Mouse (Mus musculus) left cerebral cortex, postnatal 4 days (tissue): ENCODE measurements around the gene Tmcc1. TPM values are rescaled to one million over a fixed set of nuclear protein-coding genes. Genes with fewer than 3 reads are reported as not detected.

Experiments
- DNase-seq: peaks from one replicate; pipeline ENCODE4 v3.0.0-alpha.2; 2022
- intact Hi-C: fragments of 180-260 bp; cut with DNase I; formaldehyde crosslinking; loops from one replicate; pipeline ENCODE4 v1.15.1; 2025
- total RNA-seq, 2 experiments: library from RNA; stranded (reverse); gene quantifications; 2 replicates each; pipeline ENCODE4 v1.2.3; 2021

Gene Tmcc1
- total RNA-seq, 2 experiments from 2014 or later: 67.9 to 73.3 TPM

DNA sequence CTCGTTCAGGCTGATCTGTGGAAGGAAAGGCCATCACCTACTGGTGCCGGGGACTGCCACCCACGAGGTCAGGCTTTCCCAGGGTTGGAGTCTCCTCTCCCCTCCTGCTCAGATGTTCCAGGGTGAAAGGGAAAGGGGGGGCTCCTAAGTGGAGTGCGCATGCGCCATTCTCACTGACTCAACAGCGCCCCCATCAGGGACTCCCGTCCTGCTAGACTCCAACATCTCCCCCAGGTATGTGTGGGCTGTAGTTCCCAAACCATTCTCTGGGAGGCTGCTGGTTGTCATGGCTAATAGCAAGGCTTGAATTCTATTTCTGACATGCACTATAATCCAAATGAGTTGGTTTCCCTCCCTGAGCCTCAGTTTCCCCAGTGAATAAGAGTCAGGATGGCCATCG is 214.7 kb downstream of the Tmcc1 start:
- DNase-seq: no peak

DNA sequence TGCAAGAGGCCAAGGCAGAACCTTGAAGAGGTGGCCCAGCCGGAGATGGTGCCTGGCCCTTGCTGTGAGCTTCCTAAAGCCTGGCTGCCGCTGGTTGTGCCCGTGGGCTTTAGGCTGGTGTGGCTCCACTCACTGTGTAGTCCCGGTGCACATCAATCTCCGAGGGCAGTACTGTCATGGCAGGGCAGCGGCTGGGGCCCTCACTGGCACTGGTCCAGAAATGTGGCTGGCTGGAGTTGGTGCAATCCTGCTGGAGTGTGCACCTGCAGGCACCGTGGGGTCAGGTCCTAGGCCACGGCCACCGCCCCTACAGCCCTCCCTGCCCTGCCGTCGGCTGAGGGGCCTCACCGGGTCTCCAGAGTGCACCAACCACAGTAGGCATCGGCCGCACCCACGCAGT is 215.5 kb downstream of the Tmcc1 start:
- no peak for DNase-seq
- intact Hi-C loops: no loop called here

More for the DNA sequence above, 214.7 kb downstream of the Tmcc1 start:
- intact Hi-C loops: no loop called here

DNA sequence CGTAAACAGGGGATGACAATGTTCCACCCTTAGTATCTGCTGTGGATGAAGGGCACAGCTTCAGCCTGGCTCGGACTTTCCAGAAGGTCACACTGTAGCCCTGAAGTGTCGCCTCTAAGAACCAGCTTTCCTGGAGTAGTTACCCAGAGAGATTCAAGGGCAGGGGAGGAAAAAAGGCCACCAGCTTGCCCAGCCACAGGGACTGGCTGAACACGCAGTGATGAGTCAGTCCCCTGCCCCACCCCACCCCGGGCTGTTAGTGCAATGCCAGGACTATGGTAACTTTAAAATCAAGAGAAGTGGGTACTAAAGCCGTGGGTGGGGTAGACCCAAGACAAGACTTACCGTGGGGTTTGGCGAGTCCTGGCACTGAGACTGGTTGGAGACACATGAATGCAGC is 217.7 kb downstream of the Tmcc1 start:
- intact Hi-C loops: no loop called here
- no peak for DNase-seq

DNA sequence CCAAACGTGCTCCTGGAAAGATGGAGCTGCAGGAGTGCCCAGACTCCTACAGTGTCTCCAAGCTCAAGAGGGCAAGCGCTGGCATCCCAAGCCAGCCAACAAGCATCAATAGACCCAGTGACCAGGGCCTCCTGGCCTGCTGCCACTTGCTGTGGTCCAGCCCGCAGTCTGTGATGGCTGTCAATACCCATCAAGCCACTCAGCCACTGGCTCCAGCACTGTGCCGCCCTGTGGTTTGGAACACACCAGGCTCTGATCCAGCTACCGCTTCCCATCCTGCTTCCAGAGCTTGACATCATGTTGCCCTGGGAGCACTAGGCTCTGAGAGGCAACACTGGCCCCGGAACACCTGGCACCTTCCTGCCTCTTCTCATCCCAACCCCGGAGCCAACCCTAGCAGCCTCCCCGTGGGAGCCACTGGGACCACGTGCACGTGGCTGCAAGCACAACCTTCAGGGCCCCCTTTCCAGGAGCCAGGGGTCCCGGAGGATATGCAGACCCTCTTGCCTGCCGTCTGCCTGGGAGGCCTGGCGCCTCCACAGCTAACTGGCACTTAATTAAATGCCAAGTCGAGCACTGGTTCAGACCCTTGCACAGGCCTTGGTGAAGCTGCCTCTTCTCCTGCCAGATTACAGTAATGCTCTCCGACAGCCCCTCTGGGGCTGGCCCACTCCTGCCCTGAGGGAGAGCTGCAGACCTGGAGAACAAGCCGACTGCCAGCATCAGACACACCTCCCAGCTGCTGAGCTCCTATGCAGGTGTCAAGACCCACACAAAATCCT is 219.2 kb downstream of the Tmcc1 start:
- DNase-seq: peak; percentile 80
- intact Hi-C loops: no loop called here

DNA sequence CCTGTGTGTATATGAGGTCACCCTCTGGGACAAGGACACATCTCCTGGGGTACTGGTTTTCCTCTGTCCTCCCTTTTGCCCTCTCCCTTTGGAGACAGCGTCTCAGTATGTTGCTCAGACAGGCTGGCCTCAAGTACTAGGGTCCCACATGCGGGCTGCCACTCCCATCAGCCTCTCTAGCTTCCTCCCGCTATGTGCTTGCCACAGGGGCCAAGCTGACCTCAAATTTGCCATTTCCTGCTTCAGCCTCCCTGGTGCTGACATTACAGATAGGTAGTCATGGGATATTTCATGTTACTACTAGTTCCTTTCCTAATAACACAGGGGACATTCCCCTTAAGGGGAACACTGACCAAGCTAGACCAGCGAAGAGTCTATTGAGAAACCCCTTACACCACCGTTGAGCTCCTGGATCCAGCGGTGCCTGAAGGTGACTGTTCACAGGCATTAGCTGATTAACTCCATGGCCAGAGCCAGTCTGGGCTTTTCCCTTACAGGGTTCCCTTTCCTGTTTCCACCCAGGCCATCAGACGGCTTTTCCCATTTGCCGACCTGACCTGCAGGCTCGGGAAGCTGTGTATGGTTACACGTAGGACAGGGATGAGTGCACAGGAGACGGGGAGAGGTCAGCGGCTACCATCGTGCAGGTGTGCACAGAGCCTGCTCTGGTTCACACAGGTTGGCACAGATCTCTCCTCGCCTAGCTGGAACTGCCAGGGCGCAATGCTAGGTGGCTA is 220.0 kb downstream of the Tmcc1 start:
- intact Hi-C loops: no loop called here
- no peak for DNase-seq

DNA sequence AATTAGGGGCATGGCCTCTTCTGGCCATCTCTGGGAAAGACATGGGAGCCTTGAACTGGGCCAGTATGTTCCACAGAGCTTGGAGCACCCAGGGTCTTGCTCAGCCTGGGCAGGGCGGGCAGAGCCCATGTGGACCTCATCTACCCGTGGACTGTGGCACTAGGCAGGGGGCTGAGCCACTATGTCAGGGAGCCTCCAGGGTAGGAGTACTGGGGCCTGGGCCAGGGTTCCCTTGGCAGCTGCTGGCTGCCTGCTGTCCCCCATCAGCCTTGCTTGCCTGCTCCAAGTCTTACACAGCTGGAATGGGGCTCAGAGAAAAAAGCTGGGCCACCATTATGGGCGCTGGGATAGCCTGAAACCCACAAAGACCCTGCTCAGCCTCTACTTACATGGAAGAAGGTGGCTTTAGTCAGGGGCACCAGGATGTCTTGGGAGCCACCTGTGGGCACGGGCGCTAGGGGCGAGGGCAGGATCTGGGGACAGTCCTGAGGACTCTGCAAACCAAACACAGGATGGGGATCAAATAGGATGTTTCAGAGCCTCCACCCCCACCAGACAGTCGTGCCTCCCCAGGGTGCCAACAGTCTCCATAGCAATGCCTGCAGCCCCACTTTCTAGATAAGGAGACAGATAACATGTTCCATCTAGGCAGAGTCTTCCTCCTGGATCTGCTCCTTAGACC is 221.1 kb downstream of the Tmcc1 start:
- no peak for DNase-seq
- intact Hi-C loops: no loop called here

DNA sequence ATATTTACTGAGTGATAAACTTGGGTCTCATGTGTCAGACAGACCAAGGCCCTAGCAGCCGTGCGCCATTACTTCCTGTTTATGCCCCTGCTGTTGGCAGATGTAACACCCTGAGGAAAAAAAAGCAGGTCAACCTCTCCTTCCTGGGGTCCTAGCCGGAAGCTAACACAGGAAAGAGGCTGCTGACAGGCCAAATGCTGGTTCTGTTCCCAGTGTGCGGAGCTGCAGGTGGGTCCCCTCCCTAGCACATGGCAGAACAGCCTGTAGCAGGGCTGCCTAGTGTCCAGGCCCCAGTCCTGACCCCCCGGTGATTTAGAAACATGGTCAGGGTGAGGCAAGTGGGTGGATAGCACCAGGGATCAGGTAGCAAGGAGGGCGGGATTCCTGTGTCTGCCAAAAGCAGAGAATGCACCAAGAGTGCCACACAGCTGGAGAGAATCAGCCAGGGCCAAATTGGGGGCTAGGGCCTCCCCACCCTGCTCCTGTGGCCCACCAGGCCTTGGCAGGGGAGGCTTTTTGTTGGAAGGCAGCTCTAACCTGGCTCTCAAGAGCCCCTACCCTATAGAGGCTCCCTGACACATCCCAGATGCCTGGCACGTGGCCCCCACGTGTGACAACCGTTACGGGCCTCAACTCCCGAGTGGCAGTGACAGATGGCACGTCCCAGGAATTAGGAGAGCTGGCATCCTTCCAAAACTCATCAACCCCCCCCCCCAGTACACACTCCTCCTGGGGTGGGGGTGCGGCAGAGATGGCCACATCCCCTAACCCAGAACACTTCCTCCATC is 221.8 kb downstream of the Tmcc1 start:
- peak; percentile 68 for DNase-seq
- intact Hi-C loops: no loop called here

DNA sequence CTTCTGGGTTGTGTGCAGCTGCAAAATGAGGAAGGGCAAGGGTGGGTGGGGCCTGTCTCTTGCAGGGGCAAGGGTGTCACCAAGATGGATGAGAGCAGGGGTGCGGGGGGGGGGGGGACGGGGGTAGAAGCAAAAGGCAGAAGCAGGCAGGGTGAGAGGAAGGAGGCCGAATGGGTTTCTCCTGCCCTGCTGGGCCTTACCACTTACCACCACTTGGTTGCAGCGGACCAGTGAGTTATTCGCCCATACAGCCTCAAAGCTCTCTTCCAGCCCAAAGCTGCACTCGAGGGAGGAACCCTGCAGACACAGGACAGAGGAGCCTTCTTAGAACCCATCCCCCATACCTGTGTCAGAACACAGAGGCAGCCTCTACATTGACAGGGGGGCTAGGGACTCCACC is 223.3 kb downstream of the Tmcc1 start:
- intact Hi-C loops: no loop called here
- no peak for DNase-seq

DNA sequence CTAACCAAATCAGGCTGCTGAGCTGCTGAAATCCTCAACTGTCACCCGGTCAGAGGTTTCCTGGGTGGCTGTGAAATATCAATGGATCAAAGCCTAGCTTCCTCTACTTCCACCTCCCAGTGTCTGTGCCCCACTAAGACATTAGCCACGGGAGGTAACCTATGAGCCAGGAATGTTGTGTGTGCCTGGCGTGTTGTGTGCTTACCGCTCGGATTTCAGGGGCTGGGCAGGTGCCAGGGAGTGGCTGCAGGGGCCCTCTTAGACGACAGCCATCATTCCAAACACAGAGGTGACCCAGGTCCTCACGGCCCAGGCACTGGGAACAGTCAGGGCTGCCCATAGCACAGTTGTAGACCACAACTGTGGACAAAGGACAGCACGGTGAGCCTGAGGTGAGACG is 224.2 kb downstream of the Tmcc1 start:
- no peak for DNase-seq
- intact Hi-C loops: no loop called here

DNA sequence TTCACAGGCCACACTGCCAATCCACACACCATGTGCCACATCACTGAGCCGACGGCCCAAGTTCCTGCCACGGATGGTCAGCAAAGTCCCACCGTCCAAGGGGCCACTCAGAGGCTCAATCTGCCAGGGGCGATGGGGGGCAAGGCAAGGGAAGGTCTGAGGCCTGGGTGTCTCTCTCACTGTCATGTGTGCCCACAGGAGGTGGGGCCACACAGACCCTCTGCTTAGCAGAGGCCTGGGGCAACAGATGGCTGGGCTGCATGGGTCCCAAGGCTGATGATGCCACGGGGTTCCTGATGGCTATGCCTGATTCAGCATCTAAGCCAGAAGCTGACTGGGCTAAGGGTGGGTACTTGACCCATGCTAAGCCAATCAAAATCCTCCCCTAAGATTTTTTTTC is 224.6 kb downstream of the Tmcc1 start:
- DNase-seq: peak; percentile 66
- intact Hi-C loops: no loop called here

Other genes with a start within 250 kb of the Tmcc1 start
- gene H1foo, start 248.5 kb downstream of the Tmcc1 start, total RNA-seq: not detected
- 100 to 1,000 TPM; 167 to 181 TPM for gene Plxnd1, start 198.5 kb downstream of the Tmcc1 start, total RNA-seq
- 10 to 100 TPM; 89.0 to 90.1 TPM for gene Washc2, start 14.6 kb upstream of the Tmcc1 start, total RNA-seq
- 10 to 100 TPM in 1 of 2 experiments, 1 to 10 TPM in 1; 7.5 to 11.6 TPM for gene Zfand4, start 70.7 kb upstream of the Tmcc1 start, total RNA-seq
- gene March8, start 144.5 kb upstream of the Tmcc1 start, total RNA-seq: 100 to 1,000 TPM in 1 of 2 experiments, 10 to 100 TPM in 1; 98.6 to 103 TPM